Mouse (Mus musculus) hindbrain, embryonic 14.5 days (tissue): ENCODE measurements around the gene Zmynd12. TPM values are rescaled to one million over a fixed set of nuclear protein-coding genes. Genes with fewer than 3 reads are reported as not detected.

Experiments used
- ATAC-seq: fragments of 200-750 bp; cut with Nextera tagmentation; 2 replicates; pipeline ENCODE4 v1.8.0; 2017; ENCODE audit warnings: moderate number of reproducible peaks, mild to moderate bottlenecking, moderate TSS enrichment, moderate library complexity; ENCODE audit not compliant: low FRiP score
- DNase-seq: peaks from one replicate; pipeline ENCODE4 v3.0.0-alpha.2; 2015; ENCODE audit warnings: low spot score
- H3K27ac ChIP-seq: fragments of 300-500 bp; sonication (generic); 2 replicates; pipeline ENCODE4 v1.5.1; 2014; ENCODE audit warnings: mild to moderate bottlenecking, moderate library complexity
- H3K27me3 ChIP-seq: fragments of 300-500 bp; sonication (generic); 2 replicates; pipeline ENCODE4 v1.6.1; 2014; ENCODE audit warnings: mild to moderate bottlenecking, low read length, mixed read lengths; ENCODE audit not compliant: control insufficient read depth, insufficient read depth
- H3K36me3 ChIP-seq: fragments of 300-500 bp; sonication (generic); replicated peaks from 2 replicates; pipeline ENCODE4 v1.6.1; 2014; ENCODE audit not compliant: control insufficient read depth, insufficient read depth
- H3K4me1 ChIP-seq: fragments of 300-500 bp; sonication (generic); replicated peaks from 2 replicates; pipeline ENCODE4 v1.6.1; 2014; ENCODE audit warnings: antibody characterized with exemption, low read length, mixed read lengths; ENCODE audit not compliant: control insufficient read depth, insufficient read depth
- H3K4me2 ChIP-seq: fragments of 300-500 bp; sonication (generic); replicated peaks from 2 replicates; pipeline ENCODE4 v1.6.1; 2014; ENCODE audit warnings: mild to moderate bottlenecking, moderate library complexity
- H3K4me3 ChIP-seq: fragments of 300-500 bp; sonication (generic); replicated peaks from 2 replicates; pipeline ENCODE4 v1.5.1; 2014; ENCODE audit warnings: mild to moderate bottlenecking, low read length
- H3K9ac ChIP-seq: fragments of 300-500 bp; sonication (generic); 2 replicates; pipeline ENCODE4 v1.6.1; 2014
- H3K9me3 ChIP-seq: fragments of 300-500 bp; sonication (generic); 2 replicates; pipeline ENCODE4 v1.6.1; 2016; ENCODE audit warnings: low read length; ENCODE audit not compliant: control insufficient read depth
- WGBS: fragments of 180-500 bp; shearing (Covaris S2); extraction: QIAGEN DNeasy Blood & Tissue Kit; methylation state at CpG from one replicate; pipeline ENCODE4 v1.1.7; 2014; 5-methylcytosine and 5-hydroxymethylcytosine counted together
- polyA plus RNA-seq: library from polyadenylated mRNA; unstranded; fragments of >200 nt; fragmentation: Nextera tagmentation; extraction: Ambion mirVana; gene quantifications from 2 replicates; pipeline ENCODE4 v1.2.1, GENCODE M21; 2014

The Zmynd12 gene
- polyA plus RNA-seq, 1 experiment from 2014 or later: 0.83 TPM

- Histone ChIP-seq H3K4me3 (no peak overlapping the region), H3K36me3 (no peaks in the 10 kb centered on the region), H3K9ac (no peak overlapping the region), H3K27ac (no peak overlapping the region), H3K4me2 (no peak overlapping the region), H3K9me3 (0 out of 2 replicates have a peak, but pooled peaks cover 7% of the 10 kb centered on the region), H3K27me3 (no peaks in the 10 kb centered on the region), H3K4me1 (no peaks in the 10 kb centered on the region)
- ATAC-seq (no peak), DNase-seq (no peak)
- WGBS: 94% methylated on average over 2 of the region's 2 CpGs
Observed at GRCm38 (mm10) chr4:119437936-119438335, 15.3 kb downstream of the Zmynd12 start.

DNA sequence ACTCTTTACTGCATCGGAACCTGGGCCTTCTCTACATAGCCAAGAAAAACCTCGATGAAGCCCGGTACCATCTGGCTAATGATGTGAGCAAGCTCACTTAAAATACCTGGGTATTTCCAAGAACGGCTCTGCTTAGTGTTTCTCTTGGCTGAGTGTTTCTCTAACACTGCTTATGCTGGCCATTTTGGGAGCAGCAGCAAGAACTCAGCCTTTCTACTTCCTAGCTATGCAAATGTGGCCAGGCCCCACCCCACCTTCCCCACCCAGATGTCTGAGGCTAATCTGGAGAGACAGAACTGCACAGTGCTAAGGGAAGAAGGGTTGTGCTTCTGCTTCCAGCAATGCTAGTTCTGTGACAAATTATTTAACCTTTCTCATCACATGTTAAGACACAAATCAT, 19.2 kb downstream of the Zmynd12 start:
- Histone ChIP-seq H3K4me3 (no peak overlapping the region), H3K4me2 (no peak overlapping the region), H3K4me1 (no peaks in the 10 kb centered on the region), H3K27me3 (no peaks in the 10 kb centered on the region), H3K27ac (no peak overlapping the region), H3K36me3 (no peaks in the 10 kb centered on the region), H3K9me3 (no peaks in the 10 kb centered on the region), H3K9ac (no peak overlapping the region)
- WGBS: 94% methylated on average over 4 of the region's 4 CpGs
- ATAC-seq (no peak), DNase-seq (no peak)

GRCm38 (mm10) chr4:119442539-119442938, 19.9 kb downstream of the Zmynd12 start:
- Histone ChIP-seq H3K4me1 (no peaks in the 10 kb centered on the region), H3K9me3 (no peaks in the 10 kb centered on the region), H3K4me2 (no peak overlapping the region), H3K36me3 (no peaks in the 10 kb centered on the region), H3K27me3 (no peaks in the 10 kb centered on the region), H3K4me3 (no peak overlapping the region), H3K9ac (no peak overlapping the region), H3K27ac (no peak overlapping the region)
- ATAC-seq (no peak), DNase-seq (no peak)
- 39% methylated on average over 6 of the region's 6 CpGs for WGBS

DNA sequence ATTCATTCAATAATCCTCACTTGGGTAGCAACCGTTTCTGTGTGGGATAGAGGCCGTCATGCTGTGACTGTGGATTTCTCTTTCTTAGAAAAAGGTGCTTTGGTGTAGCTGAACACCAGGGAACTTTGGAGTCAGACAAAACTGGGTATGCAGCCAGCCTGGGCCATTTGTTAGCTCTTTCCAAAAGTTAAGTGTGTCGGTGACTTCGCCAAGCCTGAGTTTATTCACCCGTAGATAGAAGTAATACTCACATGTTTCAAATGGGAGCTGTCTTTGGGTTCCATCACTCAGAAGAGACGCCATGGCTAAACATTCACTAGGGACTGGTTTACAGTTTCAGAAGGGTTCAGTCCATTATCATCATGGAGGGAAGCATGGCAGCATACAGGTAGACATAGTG, 24.6 kb downstream of the Zmynd12 start:
- WGBS: 91% methylated on average over 6 of the region's 6 CpGs

GRCm38 (mm10) chr4:119447786-119448185, 25.2 kb downstream of the Zmynd12 start:
- H3K4me2 ChIP-seq: no peak overlapping the region
- no peak overlapping the region for H3K9ac ChIP-seq
- H3K27me3 ChIP-seq: no peaks in the 10 kb centered on the region
- H3K9me3 ChIP-seq: no peaks in the 10 kb centered on the region
- H3K36me3 ChIP-seq: no peaks in the 10 kb centered on the region
- 86% methylated on average over 3 of the region's 3 CpGs for WGBS
- no peak for DNase-seq
- peaks cover under 1% of the 10 kb centered on the region; the same call in 1 of the 2 replicates for H3K4me1 ChIP-seq
- no peak overlapping the region for H3K27ac ChIP-seq
- no peak overlapping the region for H3K4me3 ChIP-seq
- ATAC-seq: no peak

More for the DNA sequence above, 24.6 kb downstream of the Zmynd12 start:
- no peaks in the 10 kb centered on the region for H3K4me1 ChIP-seq
- DNase-seq (no peak), ATAC-seq (no peak)
- no peaks in the 10 kb centered on the region for H3K27me3 ChIP-seq
- no peak overlapping the region for H3K4me2 ChIP-seq
- H3K9me3 ChIP-seq: no peaks in the 10 kb centered on the region
- no peak overlapping the region for H3K9ac ChIP-seq
- no peak overlapping the region for H3K27ac ChIP-seq
- H3K36me3 ChIP-seq: no peaks in the 10 kb centered on the region
- no peak overlapping the region for H3K4me3 ChIP-seq

GRCm38 (mm10) chr4:119450436-119450835, 27.8 kb downstream of the Zmynd12 start:
- no peaks in the 10 kb centered on the region for H3K9me3 ChIP-seq
- no peak overlapping the region for H3K27ac ChIP-seq
- no peaks in the 10 kb centered on the region for H3K27me3 ChIP-seq
- no peak overlapping the region for H3K9ac ChIP-seq
- no peak overlapping the region for H3K4me2 ChIP-seq
- no peak for ATAC-seq
- 78% methylated on average over 7 of the region's 7 CpGs for WGBS
- no peak for DNase-seq
- H3K4me1 ChIP-seq: peaks cover 13% of the 10 kb centered on the region
- H3K4me3 ChIP-seq: no peak overlapping the region
- no peaks in the 10 kb centered on the region for H3K36me3 ChIP-seq

DNA sequence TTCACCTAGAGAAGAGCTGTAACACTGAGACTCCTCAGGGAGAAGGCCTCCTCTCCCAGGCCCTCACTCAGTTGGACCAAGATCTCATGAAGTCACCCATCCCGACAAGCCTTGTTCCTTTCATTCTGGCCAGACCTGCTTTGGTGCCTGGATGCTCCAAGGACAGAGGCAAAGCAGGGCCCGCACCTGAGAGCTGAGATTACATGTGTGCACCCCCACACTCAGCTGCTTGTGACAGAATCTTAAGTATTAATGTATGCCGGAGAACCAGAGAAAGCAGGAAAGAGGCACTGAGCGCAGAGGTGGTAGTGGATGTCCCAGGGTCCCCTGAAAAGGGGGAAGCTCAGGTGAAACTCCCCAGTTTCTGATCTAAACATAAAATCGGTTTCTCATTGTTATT, 30.5 kb downstream of the Zmynd12 start:
- Histone ChIP-seq H3K27ac (peak overlapping the region; percentile 44), H3K9me3 (no peaks in the 10 kb centered on the region)
- peak; percentile 25; the same call in 1 of the 2 replicates for ATAC-seq

DNA sequence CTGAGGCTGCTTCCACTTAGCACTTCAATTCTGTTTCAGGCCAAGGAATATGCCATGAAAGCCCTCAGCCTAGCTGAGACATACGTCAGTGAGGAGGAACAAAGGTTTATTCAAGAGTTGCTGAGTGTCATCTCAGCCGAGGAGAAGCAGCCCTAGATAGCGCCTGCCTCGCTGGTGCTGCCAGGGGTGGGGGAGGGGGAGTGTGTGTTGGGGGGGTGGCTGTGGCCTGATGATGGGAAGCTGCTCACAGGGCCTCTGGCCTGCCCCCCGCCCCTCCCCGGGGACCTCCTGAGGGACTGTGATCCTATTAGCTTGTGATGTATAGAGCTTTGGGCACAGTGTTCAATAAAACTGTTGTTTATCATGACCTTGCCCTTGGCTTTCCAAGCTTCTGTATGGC, 30.9 kb downstream of the Zmynd12 start:
- H3K27ac ChIP-seq: peak overlapping the region; percentile 44
- DNase-seq (no peak), ATAC-seq (peak; percentile 67; the same call in 1 of the 2 replicates)
- H3K4me1 ChIP-seq: peaks cover 13% of the 10 kb centered on the region
- no peak overlapping the region for H3K4me2 ChIP-seq
- 13% methylated on average over 6 of the region's 6 CpGs for WGBS
- H3K9me3 ChIP-seq: no peaks in the 10 kb centered on the region
- no peaks in the 10 kb centered on the region for H3K27me3 ChIP-seq
- H3K9ac ChIP-seq: 0 out of 2 replicates have a peak overlapping the region, but pooled peaks have one; percentile 2
- no peaks in the 10 kb centered on the region for H3K36me3 ChIP-seq
- no peak overlapping the region for H3K4me3 ChIP-seq

More for the DNA sequence above, 30.5 kb downstream of the Zmynd12 start:
- H3K27me3 ChIP-seq: no peaks in the 10 kb centered on the region
- H3K9ac ChIP-seq: 0 out of 2 replicates have a peak overlapping the region, but pooled peaks have one; percentile 2
- WGBS: 56% methylated on average over 5 of the region's 5 CpGs
- H3K36me3 ChIP-seq: no peaks in the 10 kb centered on the region
- peaks cover 13% of the 10 kb centered on the region for H3K4me1 ChIP-seq
- H3K4me3 ChIP-seq: no peak overlapping the region
- no peak for DNase-seq
- H3K4me2 ChIP-seq: no peak overlapping the region

DNA sequence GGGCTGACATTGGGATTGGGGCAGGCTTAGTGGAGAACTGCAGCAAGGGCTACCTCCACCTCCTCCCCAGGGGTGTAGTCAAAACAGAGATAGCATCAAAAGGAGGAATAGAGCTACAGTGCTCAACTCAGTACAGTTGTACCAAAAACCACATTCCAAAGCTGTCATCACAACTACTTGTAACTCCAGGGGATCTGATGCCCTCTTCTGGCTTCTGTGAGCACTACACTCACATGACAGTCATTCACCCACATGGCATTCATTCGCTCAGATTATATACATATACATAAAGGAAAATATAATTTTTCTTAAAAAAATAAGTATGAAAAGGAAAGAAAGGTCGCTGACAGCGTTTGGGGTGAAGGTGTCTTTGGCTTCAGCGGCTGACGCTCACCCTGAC, 37.7 kb downstream of the Zmynd12 start:
- H3K4me2 ChIP-seq: peak overlapping the region; percentile 20; the same call in 1 of the 2 replicates
- ATAC-seq (no peak), DNase-seq (peak; percentile 45)
- no peaks in the 10 kb centered on the region for H3K27me3 ChIP-seq
- no peaks in the 10 kb centered on the region for H3K9me3 ChIP-seq
- peaks cover 29% of the 10 kb centered on the region for H3K4me1 ChIP-seq
- WGBS: 51% methylated on average over 5 of the region's 5 CpGs
- 0 out of 2 replicates have a peak overlapping the region, but pooled peaks have one; percentile 8 for H3K9ac ChIP-seq
- H3K27ac ChIP-seq: peak overlapping the region; percentile 88
- no peaks in the 10 kb centered on the region for H3K36me3 ChIP-seq
- no peak overlapping the region for H3K4me3 ChIP-seq

DNA sequence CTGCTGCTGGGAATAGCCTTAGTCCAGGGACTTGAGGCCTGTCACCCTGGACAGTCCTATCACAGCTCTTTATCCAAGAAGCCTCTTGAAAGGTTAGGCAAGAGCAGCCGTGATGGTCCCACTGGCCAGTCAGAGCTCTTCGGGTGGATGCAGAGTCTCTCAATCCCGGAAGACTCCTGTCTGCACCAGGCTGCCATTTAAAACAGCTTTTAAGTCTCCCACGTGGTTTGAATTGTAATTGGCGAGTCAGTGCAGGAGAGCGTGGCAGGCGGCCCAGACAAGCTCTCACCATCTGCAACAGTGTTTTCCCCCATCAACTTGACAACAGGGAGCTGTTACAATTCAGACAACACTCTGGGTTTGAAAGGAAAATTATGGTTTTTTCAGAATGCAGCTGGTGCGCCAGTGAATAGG, 38.1 kb downstream of the Zmynd12 start:
- 8% methylated on average over 8 of the region's 8 CpGs for WGBS
- H3K4me3 ChIP-seq: no peak overlapping the region
- peak overlapping the region; percentile 88 for H3K27ac ChIP-seq
- no peaks in the 10 kb centered on the region for H3K36me3 ChIP-seq
- H3K9me3 ChIP-seq: no peaks in the 10 kb centered on the region
- H3K4me1 ChIP-seq: peaks cover 29% of the 10 kb centered on the region
- H3K4me2 ChIP-seq: peak overlapping the region; percentile 20; the same call in 1 of the 2 replicates
- ATAC-seq (peak; percentile 76), DNase-seq (peak; percentile 81)
- H3K9ac ChIP-seq: 0 out of 2 replicates have a peak overlapping the region, but pooled peaks have one; percentile 8
- no peaks in the 10 kb centered on the region for H3K27me3 ChIP-seq
